Mouse (Mus musculus) layer of hippocampus, postnatal 36 days (tissue): ENCODE measurements around the gene Tspan15. TPM values are rescaled to one million over a fixed set of nuclear protein-coding genes. Genes with fewer than 3 reads are reported as not detected.

Experiments used
- microRNA-seq, 2 experiments: library from miRNA; unstranded; fragments of <30 nt; microRNA quantifications; one replicate each; pipeline ENCODE4 v1.2.0; 2021
- total RNA-seq, 2 experiments: library from RNA; stranded (reverse); gene quantifications; 2 replicates each; pipeline ENCODE4 v1.2.3; 2021

Gene Tspan15
- total RNA-seq, 2 experiments from 2014 or later, result 18.3 to 18.5 TPM

Small RNA genes within 50 kb of the gene (microRNA-seq; reads per million reads assigned to microRNA genes)
- 1.3 to 3.3 reads per million in 2 experiments for gene Mir7662

Other genes with a start within 250 kb of the Tspan15 start
- gene Neurog3, start 98.2 kb downstream of the Tspan15 start, total RNA-seq, result not detected
- 10 to 100 TPM; 31.3 to 37.6 TPM for gene Fam241b, start 87.3 kb downstream of the Tspan15 start, total RNA-seq
- gene Tacr2, start 21.2 kb upstream of the Tspan15 start, total RNA-seq, result not detected
- gene Hk1, start 148.7 kb upstream of the Tspan15 start, total RNA-seq, result 100 to 1,000 TPM; 287 to 297 TPM
- 1 to 10 TPM; 3.0 to 3.8 TPM for gene Hkdc1, start 191.2 kb upstream of the Tspan15 start, total RNA-seq
- gene 4930507D05Rik, start 218.2 kb upstream of the Tspan15 start, total RNA-seq, result 1 to 10 TPM; 1.2 to 1.3 TPM
- 10 to 100 TPM; 25.2 to 26.6 TPM for gene Supv3l1, start 218.5 kb upstream of the Tspan15 start, total RNA-seq